Mouse (Mus musculus): ENCODE results near the gene Kcnj5. TPM values are rescaled to one million over a fixed set of nuclear protein-coding genes. Genes with fewer than 3 reads are reported as not detected.

Kcnj5 gene
- polyA plus RNA-seq, 1 experiment from 2014 or later, result 0.14 TPM

- Histone ChIP-seq H3K4me2 (ENCODE audit: low read depth, low read length) (no peak overlapping the region), H3K9ac (replicated peaks; ENCODE audit: low read length) (no peak overlapping the region)
- WGBS, result 93% methylated on average over 6 of the region's 6 CpGs
Measured at GRCm38 (mm10) chr9:32373656-32374055, 29.5 kb upstream of the Kcnj5 start.

GRCm38 (mm10) chr9:32372202-32372601 lies 28.1 kb upstream of the Kcnj5 start, which contains the start of gene Kcnj1:
Gene Kcnj1 (plus strand): TSS chr9:32372493.
- no peak within 1 kb of the TSS for H3K4me3 ChIP-seq (ENCODE audit: low read depth, low read length)
- DNase-seq (ENCODE audit: low spot score) (no peak), ATAC-seq (replicated peaks; ENCODE audit: insufficient number of reproducible peaks, low FRiP score, low TSS enrichment, low read depth) (no peak)
- H3K27ac ChIP-seq (replicated peaks; ENCODE audit: low read depth, low read length), result no peak within 1 kb of the TSS
- no peaks in the 10 kb centered on the region for H3K27me3 ChIP-seq (ENCODE audit: control insufficient read depth, insufficient read depth, low read length)
- no peak within 1 kb of the TSS for H3K9ac ChIP-seq (replicated peaks; ENCODE audit: low read length)
- H3K36me3 ChIP-seq (replicated peaks; ENCODE audit: control insufficient read depth, insufficient read depth, low read depth, low read length), result no peaks in the 10 kb centered on the region
- no peaks in the 10 kb centered on the region for H3K9me3 ChIP-seq (replicated peaks; ENCODE audit: control insufficient read depth, low read length)
- H3K4me2 ChIP-seq (ENCODE audit: low read depth, low read length), result no peak within 1 kb of the TSS
- no peaks in the 10 kb centered on the region for H3K4me1 ChIP-seq (ENCODE audit: control insufficient read depth, insufficient read depth, low read length)
- WGBS, result 89% methylated on average over 6 of the region's 6 CpGs

More at GRCm38 (mm10) chr9:32373656-32374055, 29.5 kb upstream of the Kcnj5 start:
- Histone ChIP-seq H3K36me3 (replicated peaks; ENCODE audit: control insufficient read depth, insufficient read depth, low read depth, low read length) (no peaks in the 10 kb centered on the region), H3K27ac (replicated peaks; ENCODE audit: low read depth, low read length) (no peak overlapping the region), H3K4me1 (ENCODE audit: control insufficient read depth, insufficient read depth, low read length) (no peaks in the 10 kb centered on the region), H3K4me3 (ENCODE audit: low read depth, low read length) (no peak overlapping the region), H3K27me3 (ENCODE audit: control insufficient read depth, insufficient read depth, low read length) (no peaks in the 10 kb centered on the region), H3K9me3 (replicated peaks; ENCODE audit: control insufficient read depth, low read length) (no peaks in the 10 kb centered on the region)
- ATAC-seq (replicated peaks; ENCODE audit: insufficient number of reproducible peaks, low FRiP score, low TSS enrichment, low read depth) (no peak), DNase-seq (ENCODE audit: low spot score) (no peak)

- ATAC-seq (replicated peaks; ENCODE audit: insufficient number of reproducible peaks, low FRiP score, low TSS enrichment, low read depth) (no peak), DNase-seq (ENCODE audit: low spot score) (no peak)
- no peak overlapping the region for H3K9ac ChIP-seq (replicated peaks; ENCODE audit: low read length)
Measured at GRCm38 (mm10) chr9:32369388-32369787, 25.2 kb upstream of the Kcnj5 start.

DNA sequence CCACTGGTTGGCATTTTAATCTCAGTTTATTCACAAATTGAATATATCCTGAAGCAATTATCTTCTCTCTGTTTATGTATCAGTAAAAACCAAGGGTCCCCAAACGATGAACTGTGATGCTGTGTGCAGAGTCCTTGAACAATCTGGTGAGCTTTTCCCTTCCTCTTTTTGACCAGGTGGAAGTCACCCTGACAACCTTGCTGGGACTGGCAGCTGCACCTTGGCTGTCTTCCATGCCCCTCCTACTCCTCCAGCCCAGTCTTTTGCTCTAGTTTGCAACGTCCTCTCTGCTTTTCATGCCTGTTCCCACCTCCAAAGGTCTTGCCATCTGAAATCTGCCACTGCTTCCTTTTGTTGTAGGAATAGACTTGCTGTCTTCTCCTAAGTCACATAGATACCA lies 24.7 kb upstream of the Kcnj5 start:
- Histone ChIP-seq H3K4me1 (ENCODE audit: control insufficient read depth, insufficient read depth, low read length) (no peaks in the 10 kb centered on the region), H3K27me3 (ENCODE audit: control insufficient read depth, insufficient read depth, low read length) (no peaks in the 10 kb centered on the region), H3K9ac (replicated peaks; ENCODE audit: low read length) (no peak overlapping the region), H3K27ac (replicated peaks; ENCODE audit: low read depth, low read length) (no peak overlapping the region), H3K4me2 (ENCODE audit: low read depth, low read length) (no peak overlapping the region), H3K36me3 (replicated peaks; ENCODE audit: control insufficient read depth, insufficient read depth, low read depth, low read length) (no peaks in the 10 kb centered on the region), H3K9me3 (replicated peaks; ENCODE audit: control insufficient read depth, low read length) (no peaks in the 10 kb centered on the region), H3K4me3 (ENCODE audit: low read depth, low read length) (no peak overlapping the region)
- 50% methylated on average over 2 of the region's 2 CpGs for WGBS
- ATAC-seq (replicated peaks; ENCODE audit: insufficient number of reproducible peaks, low FRiP score, low TSS enrichment, low read depth) (no peak), DNase-seq (ENCODE audit: low spot score) (no peak)

More at GRCm38 (mm10) chr9:32369388-32369787, 25.2 kb upstream of the Kcnj5 start:
- no peaks in the 10 kb centered on the region for H3K4me1 ChIP-seq (ENCODE audit: control insufficient read depth, insufficient read depth, low read length)
- no peak overlapping the region for H3K27ac ChIP-seq (replicated peaks; ENCODE audit: low read depth, low read length)
- no peak overlapping the region for H3K4me2 ChIP-seq (ENCODE audit: low read depth, low read length)
- H3K9me3 ChIP-seq (replicated peaks; ENCODE audit: control insufficient read depth, low read length), result no peaks in the 10 kb centered on the region
- 55% methylated on average over 6 of the region's 6 CpGs for WGBS
- H3K27me3 ChIP-seq (ENCODE audit: control insufficient read depth, insufficient read depth, low read length), result no peaks in the 10 kb centered on the region
- H3K36me3 ChIP-seq (replicated peaks; ENCODE audit: control insufficient read depth, insufficient read depth, low read depth, low read length), result no peaks in the 10 kb centered on the region
- H3K4me3 ChIP-seq (ENCODE audit: low read depth, low read length), result no peak overlapping the region

DNA sequence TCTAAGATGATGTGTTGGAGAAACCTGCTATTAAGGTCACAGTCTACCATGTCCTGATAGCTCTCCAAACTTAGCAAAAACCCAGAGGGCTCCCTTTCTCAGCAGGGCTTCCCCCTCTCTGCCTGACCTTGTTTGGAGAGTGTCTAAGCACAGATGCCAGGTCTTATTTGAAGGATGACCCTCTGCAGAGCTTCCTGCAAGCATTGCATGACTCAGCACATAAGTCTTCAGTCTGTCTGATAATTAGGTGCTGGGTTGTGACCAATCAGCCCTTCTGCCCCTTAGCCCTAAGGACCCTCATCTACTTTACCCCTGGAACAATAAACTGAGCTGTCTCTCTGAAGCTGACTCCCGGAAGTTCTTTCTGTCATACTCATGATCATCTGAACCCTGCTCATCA lies 16.6 kb upstream of the Kcnj5 start:
- H3K9ac ChIP-seq (replicated peaks; ENCODE audit: low read length), result no peak overlapping the region
- no peak overlapping the region for H3K27ac ChIP-seq (replicated peaks; ENCODE audit: low read depth, low read length)
- H3K27me3 ChIP-seq (ENCODE audit: control insufficient read depth, insufficient read depth, low read length), result no peaks in the 10 kb centered on the region
- ATAC-seq (replicated peaks; ENCODE audit: insufficient number of reproducible peaks, low FRiP score, low TSS enrichment, low read depth), result no peak
- 75% methylated on average over 1 of the region's 1 CpGs for WGBS
- H3K4me1 ChIP-seq (ENCODE audit: control insufficient read depth, insufficient read depth, low read length), result no peaks in the 10 kb centered on the region
- H3K36me3 ChIP-seq (replicated peaks; ENCODE audit: control insufficient read depth, insufficient read depth, low read depth, low read length), result no peaks in the 10 kb centered on the region
- H3K4me3 ChIP-seq (ENCODE audit: low read depth, low read length), result no peak overlapping the region
- no peaks in the 10 kb centered on the region for H3K9me3 ChIP-seq (replicated peaks; ENCODE audit: control insufficient read depth, low read length)
- DNase-seq (ENCODE audit: low spot score), result no peak
- no peak overlapping the region for H3K4me2 ChIP-seq (ENCODE audit: low read depth, low read length)

- Histone ChIP-seq H3K4me3 (ENCODE audit: low read depth, low read length) (no peak overlapping the region), H3K4me1 (ENCODE audit: control insufficient read depth, insufficient read depth, low read length) (no peaks in the 10 kb centered on the region), H3K36me3 (replicated peaks; ENCODE audit: control insufficient read depth, insufficient read depth, low read depth, low read length) (no peaks in the 10 kb centered on the region), H3K9ac (replicated peaks; ENCODE audit: low read length) (no peak overlapping the region), H3K27me3 (ENCODE audit: control insufficient read depth, insufficient read depth, low read length) (peaks cover 6% of the 10 kb centered on the region), H3K4me2 (ENCODE audit: low read depth, low read length) (no peak overlapping the region), H3K9me3 (replicated peaks; ENCODE audit: control insufficient read depth, low read length) (no peaks in the 10 kb centered on the region), H3K27ac (replicated peaks; ENCODE audit: low read depth, low read length) (no peak overlapping the region)
- 5% methylated on average over 6 of the region's 6 CpGs for WGBS
- DNase-seq (ENCODE audit: low spot score), result peak; percentile 80
- ATAC-seq (replicated peaks; ENCODE audit: insufficient number of reproducible peaks, low FRiP score, low TSS enrichment, low read depth), result no peak
Measured at GRCm38 (mm10) chr9:32350332-32350731, 6.2 kb upstream of the Kcnj5 start.

DNA sequence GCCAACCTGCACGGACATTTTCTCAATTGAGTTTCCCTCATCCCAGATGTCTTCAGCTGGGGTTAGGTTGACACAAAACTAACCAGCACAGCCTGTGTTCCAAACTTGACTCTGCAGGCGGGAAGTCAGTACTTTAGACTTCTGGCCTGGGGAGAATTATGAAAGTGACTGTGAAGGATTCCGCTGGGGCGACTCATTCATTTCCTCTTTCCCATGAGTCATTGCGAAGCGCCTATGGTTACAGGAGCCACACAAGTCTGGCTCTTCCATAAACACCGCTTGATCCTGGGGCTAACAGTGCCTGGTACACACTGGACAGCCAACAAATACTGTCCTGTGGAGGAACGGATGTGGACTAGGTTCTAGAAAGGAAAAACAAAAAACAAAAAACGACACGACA lies 5.2 kb upstream of the Kcnj5 start:
- no peaks in the 10 kb centered on the region for H3K36me3 ChIP-seq (replicated peaks; ENCODE audit: control insufficient read depth, insufficient read depth, low read depth, low read length)
- no peaks in the 10 kb centered on the region for H3K9me3 ChIP-seq (replicated peaks; ENCODE audit: control insufficient read depth, low read length)
- peaks cover 15% of the 10 kb centered on the region for H3K27me3 ChIP-seq (ENCODE audit: control insufficient read depth, insufficient read depth, low read length)
- no peak for ATAC-seq (replicated peaks; ENCODE audit: insufficient number of reproducible peaks, low FRiP score, low TSS enrichment, low read depth)
- no peak overlapping the region for H3K4me2 ChIP-seq (ENCODE audit: low read depth, low read length)
- H3K4me3 ChIP-seq (ENCODE audit: low read depth, low read length), result no peak overlapping the region
- no peak overlapping the region for H3K27ac ChIP-seq (replicated peaks; ENCODE audit: low read depth, low read length)
- 87% methylated on average over 10 of the region's 10 CpGs for WGBS
- no peaks in the 10 kb centered on the region; the same call in 1 of the 2 replicates for H3K4me1 ChIP-seq (ENCODE audit: control insufficient read depth, insufficient read depth, low read length)
- H3K9ac ChIP-seq (replicated peaks; ENCODE audit: low read length), result no peak overlapping the region
- DNase-seq (ENCODE audit: low spot score), result no peak

GRCm38 (mm10) chr9:32348096-32348495 lies 3.9 kb upstream of the Kcnj5 start:
- no peak overlapping the region for H3K4me2 ChIP-seq (ENCODE audit: low read depth, low read length)
- no peaks in the 10 kb centered on the region for H3K9me3 ChIP-seq (replicated peaks; ENCODE audit: control insufficient read depth, low read length)
- no peak overlapping the region for H3K9ac ChIP-seq (replicated peaks; ENCODE audit: low read length)
- H3K27me3 ChIP-seq (ENCODE audit: control insufficient read depth, insufficient read depth, low read length), result peaks cover 27% of the 10 kb centered on the region
- no peak for DNase-seq (ENCODE audit: low spot score)
- 59% methylated on average over 8 of the region's 8 CpGs for WGBS
- H3K36me3 ChIP-seq (replicated peaks; ENCODE audit: control insufficient read depth, insufficient read depth, low read depth, low read length), result no peaks in the 10 kb centered on the region
- ATAC-seq (replicated peaks; ENCODE audit: insufficient number of reproducible peaks, low FRiP score, low TSS enrichment, low read depth), result no peak
- H3K27ac ChIP-seq (replicated peaks; ENCODE audit: low read depth, low read length), result no peak overlapping the region
- peaks cover 3% of the 10 kb centered on the region; the same call in 1 of the 2 replicates for H3K4me1 ChIP-seq (ENCODE audit: control insufficient read depth, insufficient read depth, low read length)
- H3K4me3 ChIP-seq (ENCODE audit: low read depth, low read length), result no peak overlapping the region
